15 mouse cellular contexts compared by ENCODE assay signal in the genomic region with DNA sequence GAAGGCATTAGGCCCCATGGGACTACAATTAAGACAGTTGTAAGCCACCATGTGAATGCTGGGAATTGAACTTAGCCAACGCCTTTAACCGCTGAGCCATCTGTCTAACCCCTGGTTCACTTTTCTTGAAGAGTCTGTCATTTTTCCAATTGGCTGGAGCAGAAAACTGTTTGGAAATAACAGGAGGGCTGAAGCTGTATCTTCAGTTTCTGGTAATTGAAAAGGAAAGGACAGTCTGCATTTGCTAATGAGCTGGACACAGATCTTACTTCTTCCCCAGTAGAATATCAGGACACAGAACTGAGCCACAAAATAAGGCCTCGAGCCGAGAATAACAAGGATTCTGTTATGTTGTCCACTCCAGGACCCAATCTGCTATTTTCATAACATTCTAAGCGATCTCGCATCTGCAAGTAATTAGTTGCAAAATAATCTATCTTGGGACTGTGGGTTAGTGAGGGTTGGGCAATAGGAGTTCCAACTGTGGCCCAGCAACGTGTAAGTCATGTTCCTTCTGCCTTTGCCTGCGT.
A peak's percentile ranks its signal among the peaks of the same experiment; 100 is the strongest.
DNase-seq lines count a peak whose midpoint lies in the region; ATAC-seq and TF ChIP-seq lines count a peak whose summit lies in the region.
"Had no signal": no experiment of that assay in that cellular context is flagged by ENCODE, and none has a peak within 500 bp of the region (broad histone marks: within the 10 kb centered on the region; RNA-seq: fewer than 3 reads in every experiment).

No protein-coding gene starts in this region.

- H3K4me1 ChIP-seq in lung, embryonic 16.5 days (replicated peaks; ENCODE audit: control insufficient read depth, insufficient read depth, low read length) = no peaks in the 10 kb centered on the region
- H3K4me1 ChIP-seq in lung, adult 2 months (ENCODE audit: control insufficient read depth, insufficient read depth, low read length) = no peaks in the 10 kb centered on the region
- H3K4me1 ChIP-seq in embryonic facial prominence, embryonic 14.5 days (ENCODE audit: control insufficient read depth, insufficient read depth, low read length) = peaks cover 5% of the 10 kb centered on the region
- H3K4me1 ChIP-seq: hindbrain, embryonic 15.5 days had no signal

- DNase-seq in gastrocnemius, adult 18-20 months (ENCODE audit: low spot score) = peak; percentile 69
- no peak for DNase-seq in gastrocnemius, postnatal 14 days
- DNase-seq in lung, adult 2 months = no peak
- peak; percentile 71 for DNase-seq in embryonic facial prominence, embryonic 14.5 days (ENCODE audit: low spot score)
- DNase-seq in retina, postnatal 1 day = peak; percentile 8
- no peak for DNase-seq in kidney, postnatal 14 days
- DNase-seq in spleen, postnatal 36 days (ENCODE audit: low spot score in 2 of 2) = no peak
- DNase-seq: B cell, adult 2 months; cerebellum, postnatal 14 days; thymus, adult 18-20 months had no signal

- no peak overlapping the region for H3K4me3 ChIP-seq in lung, embryonic 16.5 days (ENCODE audit: low read length)
- H3K4me3 ChIP-seq in lung, adult 2 months (replicated peaks; ENCODE audit: extremely low read depth, low read depth, low read length) = no peak overlapping the region
- no peak overlapping the region for H3K4me3 ChIP-seq in embryonic facial prominence, embryonic 14.5 days (ENCODE audit: low read depth, low read length)
- H3K4me3 ChIP-seq: hindbrain, embryonic 15.5 days; myocyte had no signal

- H3K9me3 ChIP-seq in lung, embryonic 16.5 days (ENCODE audit: control insufficient read depth, low read length) = no peaks in the 10 kb centered on the region
- H3K9me3 ChIP-seq in embryonic facial prominence, embryonic 14.5 days (ENCODE audit: control insufficient read depth, low read length) = no peaks in the 10 kb centered on the region
- H3K9me3 ChIP-seq: G1E; hindbrain, embryonic 15.5 days had no signal

- no peak overlapping the region for H3K27ac ChIP-seq in lung, embryonic 16.5 days (ENCODE audit: low read length)
- H3K27ac ChIP-seq in embryonic facial prominence, embryonic 14.5 days (replicated peaks; ENCODE audit: low read depth, low read length) = no peak overlapping the region
- H3K27ac ChIP-seq: hindbrain, embryonic 15.5 days; macrophage had no signal

- no peak overlapping the region for H3K9ac ChIP-seq in lung, embryonic 16.5 days (ENCODE audit: low read length)
- H3K9ac ChIP-seq in embryonic facial prominence, embryonic 14.5 days (ENCODE audit: low read depth, low read length) = no peak overlapping the region
- H3K9ac ChIP-seq: hindbrain, embryonic 15.5 days had no signal

- TF ChIP-seq CTCF in lung, adult 2 months (IDR thresholded peaks at IDR 0.05; ENCODE audit: insufficient read depth, low read length) = no peak

- no peak overlapping the region for H3K4me2 ChIP-seq in lung, embryonic 16.5 days (ENCODE audit: low read depth, low read length)
- no peak overlapping the region for H3K4me2 ChIP-seq in embryonic facial prominence, embryonic 14.5 days (ENCODE audit: low read depth, low read length)
- H3K4me2 ChIP-seq: hindbrain, embryonic 15.5 days had no signal

- no peaks in the 10 kb centered on the region for H3K36me3 ChIP-seq in lung, embryonic 16.5 days (ENCODE audit: control insufficient read depth, insufficient read depth, low read length)
- no peaks in the 10 kb centered on the region for H3K36me3 ChIP-seq in embryonic facial prominence, embryonic 14.5 days (ENCODE audit: control insufficient read depth, insufficient read depth, low read length)
- H3K36me3 ChIP-seq: G1E; hindbrain, embryonic 15.5 days had no signal

- H3K27me3 ChIP-seq in lung, embryonic 16.5 days (ENCODE audit: control insufficient read depth, insufficient read depth, low read depth, low read length) = no peaks in the 10 kb centered on the region
- H3K27me3 ChIP-seq in embryonic facial prominence, embryonic 14.5 days (replicated peaks; ENCODE audit: control insufficient read depth, insufficient read depth, low read length) = no peaks in the 10 kb centered on the region
- H3K27me3 ChIP-seq: hindbrain, embryonic 15.5 days had no signal

- WGBS in lung, embryonic 16.5 days = 72% methylated on average over 8 of the region's 8 CpGs
- 78% methylated on average over 8 of the region's 8 CpGs for WGBS in lung, adult 2 months
- WGBS in embryonic facial prominence, embryonic 14.5 days = 50% methylated on average over 8 of the region's 8 CpGs

- no peak for TF ChIP-seq POLR2A in lung, adult 2 months (IDR thresholded peaks at IDR 0.05; ENCODE audit: borderline replicate concordance, extremely low read depth, low read depth, low read length)

- intact Hi-C loops in gastrocnemius, postnatal 14 days (cut with DNase I; ENCODE audit: low total_unique reads) = no loop called here

- ATAC-seq in lung, embryonic 16.5 days (ENCODE audit: low read depth) = peak; percentile 31; the same call in 1 of the 2 replicates
- ATAC-seq in embryonic facial prominence, embryonic 14.5 days (ENCODE audit: low read depth) = peak; percentile 30; the same call in 1 of the 2 replicates

Comparison
In these comparisons a context has a peak if more than half of its experiments do, and no peak if none do; other contexts are left out.
1. DNase-seq: peak in gastrocnemius, adult 18-20 months (single experiment), embryonic facial prominence, embryonic 14.5 days (single experiment) and retina, postnatal 1 day (single experiment); none in gastrocnemius, postnatal 14 days (single experiment), lung, adult 2 months (single experiment), kidney, postnatal 14 days (single experiment) and spleen, postnatal 36 days (0 of 2).